Mouse (Mus musculus) forebrain, embryonic 14.5 days (tissue): ENCODE measurements at regions not wholly inside any gene's neighbourhood (a gene's known extent, or its start where the extent isn't known, plus 50 kb on each side); places are given as distances from the start of the nearest gene placed in this dataset.
A peak's percentile ranks its signal among the peaks of the same experiment; 100 is the strongest.

Source experiments
- ATAC-seq: fragments of 200-750 bp; cut with Nextera tagmentation; 2 replicates; pipeline ENCODE4 v1.8.0; 2017; ENCODE audit warnings: mild to moderate bottlenecking, moderate library complexity
- DNase-seq: peaks from one replicate; pipeline ENCODE4 v3.0.0-alpha.2; 2015; ENCODE audit warnings: low spot score
- H3K27ac ChIP-seq: fragments of 300-500 bp; sonication (generic); 2 replicates; pipeline ENCODE4 v1.5.1; 2014; ENCODE audit warnings: low read depth, mild to moderate bottlenecking, control low read depth, low read length, moderate library complexity
- H3K27me3 ChIP-seq: fragments of 300-500 bp; sonication (generic); replicated peaks from 2 replicates; pipeline ENCODE4 v1.6.1; 2014; ENCODE audit warnings: low read length, control low read depth, mixed read lengths; ENCODE audit not compliant: control insufficient read depth, insufficient read depth
- H3K36me3 ChIP-seq: fragments of 300-500 bp; sonication (generic); 2 replicates; pipeline ENCODE4 v1.6.1; 2014; ENCODE audit warnings: low read length, control low read depth; ENCODE audit not compliant: control insufficient read depth, insufficient read depth
- H3K4me1 ChIP-seq: fragments of 300-500 bp; sonication (generic); 2 replicates; pipeline ENCODE4 v1.6.1; 2014; ENCODE audit warnings: antibody characterized with exemption, low read length, control low read depth; ENCODE audit not compliant: control insufficient read depth, insufficient read depth
- H3K4me2 ChIP-seq: fragments of 300-500 bp; sonication (generic); 2 replicates; pipeline ENCODE4 v1.6.1; 2014; ENCODE audit warnings: mild to moderate bottlenecking, control low read depth, low read length
- H3K4me3 ChIP-seq: fragments of 300-500 bp; sonication (generic); 2 replicates; pipeline ENCODE4 v1.5.1; 2014; ENCODE audit warnings: low read depth, low read length, control low read depth
- H3K9ac ChIP-seq: fragments of 300-500 bp; sonication (generic); 2 replicates; pipeline ENCODE4 v1.6.1; 2014; ENCODE audit warnings: mild to moderate bottlenecking, low read length, control low read depth, moderate library complexity
- H3K9me3 ChIP-seq: fragments of 300-500 bp; sonication (generic); replicated peaks from 2 replicates; pipeline ENCODE4 v1.6.1; 2016; ENCODE audit warnings: low read length, control low read depth, mixed read lengths; ENCODE audit not compliant: control insufficient read depth
- WGBS: fragments of 180-500 bp; shearing (Covaris S2); extraction: QIAGEN DNeasy Blood & Tissue Kit; methylation state at CpG from one replicate; pipeline ENCODE4 v1.1.7; 2014; 5-methylcytosine and 5-hydroxymethylcytosine counted together

GRCm38 (mm10) chr14:98829958-98830633 lies 164.0 kb downstream of the Rpl36a-ps1 start:
- Histone ChIP-seq H3K4me2 (no peak overlapping the region), H3K27me3 (peaks cover 6% of the 10 kb centered on the region; the same call in 1 of the 2 replicates), H3K4me1 (peaks cover 6% of the 10 kb centered on the region; the same call in 1 of the 2 replicates), H3K27ac (no peak overlapping the region), H3K36me3 (no peaks in the 10 kb centered on the region), H3K9ac (no peak overlapping the region), H3K4me3 (no peak overlapping the region), H3K9me3 (no peaks in the 10 kb centered on the region)
- 34% methylated on average over 5 of the region's 5 CpGs for WGBS
- peak; percentile 46 for DNase-seq
- ATAC-seq, result 0 out of 2 replicates have a peak, but pooled peaks have one; percentile 11

GRCm38 (mm10) chr14:98827490-98827889 lies 166.6 kb downstream of the Rpl36a-ps1 start:
- Histone ChIP-seq H3K27me3 (peaks cover 6% of the 10 kb centered on the region; the same call in 1 of the 2 replicates), H3K9me3 (no peaks in the 10 kb centered on the region), H3K36me3 (no peaks in the 10 kb centered on the region), H3K4me2 (no peak overlapping the region), H3K9ac (no peak overlapping the region), H3K4me1 (no peaks in the 10 kb centered on the region), H3K4me3 (no peak overlapping the region), H3K27ac (no peak overlapping the region)
- 89% methylated on average over 2 of the region's 2 CpGs for WGBS
- no peak for ATAC-seq
- no peak for DNase-seq

- WGBS, result 35% methylated on average over 5 of the region's 5 CpGs
- Histone ChIP-seq H3K4me2 (no peak overlapping the region), H3K4me3 (no peak overlapping the region), H3K27me3 (no peaks in the 10 kb centered on the region), H3K9me3 (no peaks in the 10 kb centered on the region), H3K27ac (no peak overlapping the region), H3K36me3 (no peaks in the 10 kb centered on the region), H3K4me1 (peaks cover 7% of the 10 kb centered on the region), H3K9ac (no peak overlapping the region)
- ATAC-seq (no peak), DNase-seq (no peak)
These were observed 180.5 kb downstream of the Rpl36a-ps1 start for GRCm38 (mm10) chr14:98813657-98814056.

DNA sequence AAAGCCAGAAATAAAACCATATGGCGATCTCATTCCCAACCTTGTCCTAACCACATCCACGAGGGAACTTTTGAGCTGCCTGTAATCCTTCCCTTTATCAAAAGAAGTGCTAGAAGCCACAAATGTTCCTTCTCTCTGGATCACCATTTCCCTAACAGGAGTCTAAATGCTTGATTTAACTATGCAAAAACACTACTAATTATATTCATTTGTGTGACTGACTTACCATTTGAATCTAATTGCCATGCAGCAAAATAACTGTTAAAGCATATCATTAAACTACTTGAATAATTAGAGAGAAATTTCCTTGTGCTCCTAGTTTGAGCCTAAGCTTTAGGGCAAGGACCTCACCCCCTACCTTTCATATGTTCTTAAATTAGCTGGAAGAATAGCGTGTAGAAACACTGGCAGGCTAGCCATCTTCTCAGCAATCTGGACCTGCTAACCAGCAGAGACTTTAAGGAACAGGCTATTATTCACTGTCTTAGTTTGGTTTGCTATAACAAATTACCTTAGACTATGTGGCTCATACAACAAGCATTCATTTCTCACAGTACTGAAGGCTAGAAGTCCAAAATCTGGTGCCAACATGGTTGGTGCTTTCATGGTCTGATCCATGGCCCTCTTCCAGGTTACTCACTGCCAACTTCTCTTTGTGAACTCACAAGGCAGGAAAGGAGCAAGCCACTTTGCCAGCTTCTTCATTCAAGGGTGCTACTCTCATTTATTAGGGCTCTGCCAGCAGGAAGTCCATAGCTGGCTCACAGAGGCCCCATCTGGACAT lies 183.7 kb downstream of the Rpl36a-ps1 start:
- peak; percentile 91 for DNase-seq
- no peaks in the 10 kb centered on the region for H3K27me3 ChIP-seq
- H3K4me2 ChIP-seq, result no peak overlapping the region
- H3K9me3 ChIP-seq, result no peaks in the 10 kb centered on the region
- H3K4me1 ChIP-seq, result peaks cover 7% of the 10 kb centered on the region
- no peak overlapping the region for H3K4me3 ChIP-seq
- no peaks in the 10 kb centered on the region for H3K36me3 ChIP-seq
- H3K9ac ChIP-seq, result no peak overlapping the region
- ATAC-seq, result peak; percentile 88
- 31% methylated on average over 3 of the region's 3 CpGs for WGBS
- H3K27ac ChIP-seq, result no peak overlapping the region

DNA sequence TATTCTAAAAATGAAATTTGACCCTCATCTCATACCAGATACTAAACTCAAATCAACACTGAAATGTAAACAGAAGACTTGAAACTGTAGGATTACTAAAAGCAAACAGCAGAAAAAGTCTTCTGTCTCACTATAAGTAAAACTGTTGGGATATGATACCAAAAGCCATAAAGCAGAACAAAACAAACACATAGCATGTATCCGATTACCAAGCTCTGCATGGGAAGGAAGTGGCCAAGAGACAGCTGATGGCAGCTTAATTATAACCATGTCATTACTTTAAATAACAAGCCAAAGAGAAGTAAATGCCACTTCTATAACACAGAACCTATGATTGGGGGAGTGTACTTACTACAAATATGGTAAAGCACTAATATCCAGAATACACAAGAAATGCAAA lies 186.0 kb downstream of the Rpl36a-ps1 start:
- no peaks in the 10 kb centered on the region for H3K27me3 ChIP-seq
- no peak overlapping the region for H3K4me3 ChIP-seq
- no peaks in the 10 kb centered on the region for H3K9me3 ChIP-seq
- DNase-seq, result no peak
- H3K36me3 ChIP-seq, result no peaks in the 10 kb centered on the region
- no peak overlapping the region for H3K4me2 ChIP-seq
- peaks cover 7% of the 10 kb centered on the region for H3K4me1 ChIP-seq
- no peak overlapping the region for H3K27ac ChIP-seq
- 87% methylated on average over 1 of the region's 1 CpGs for WGBS
- ATAC-seq, result no peak
- H3K9ac ChIP-seq, result no peak overlapping the region

- no peak overlapping the region for H3K27ac ChIP-seq
- ATAC-seq (no peak), DNase-seq (no peak)
- 66% methylated on average over 6 of the region's 6 CpGs for WGBS
- no peak overlapping the region for H3K9ac ChIP-seq
- no peak overlapping the region for H3K4me2 ChIP-seq
- no peaks in the 10 kb centered on the region for H3K27me3 ChIP-seq
- no peaks in the 10 kb centered on the region for H3K9me3 ChIP-seq
- H3K36me3 ChIP-seq, result no peaks in the 10 kb centered on the region
- no peaks in the 10 kb centered on the region for H3K4me1 ChIP-seq
- H3K4me3 ChIP-seq, result no peak overlapping the region
These were observed 189.1 kb downstream of the Rpl36a-ps1 start for GRCm38 (mm10) chr14:98805066-98805465.

DNA sequence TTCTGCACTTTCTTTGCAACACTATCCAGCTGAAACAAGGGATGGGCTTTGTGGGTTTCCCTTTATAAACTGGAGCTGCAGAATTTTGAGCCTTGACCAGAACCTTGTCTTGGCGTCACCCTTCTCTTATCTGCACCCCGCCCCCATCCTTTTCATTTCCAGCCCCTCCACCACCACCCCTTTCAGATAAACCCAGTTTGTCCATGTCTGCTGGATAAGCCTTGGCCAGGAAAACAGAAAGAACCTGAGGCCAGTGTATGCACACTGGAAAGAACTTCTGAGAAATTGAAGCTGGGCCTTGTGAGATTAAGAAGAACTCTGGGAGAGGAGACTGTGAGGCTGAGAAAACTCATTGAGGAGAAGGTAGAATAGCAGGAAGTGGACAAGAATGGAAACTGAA lies 192.8 kb downstream of the Rpl36a-ps1 start:
- DNase-seq (no peak), ATAC-seq (no peak)
- Histone ChIP-seq H3K9me3 (no peaks in the 10 kb centered on the region), H3K27me3 (no peaks in the 10 kb centered on the region), H3K27ac (no peak overlapping the region), H3K9ac (no peak overlapping the region), H3K4me1 (no peaks in the 10 kb centered on the region), H3K4me2 (no peak overlapping the region), H3K4me3 (no peak overlapping the region), H3K36me3 (no peaks in the 10 kb centered on the region)
- WGBS, result 81% methylated on average over 2 of the region's 2 CpGs

GRCm38 (mm10) chr14:98791970-98792369 lies 202.1 kb downstream of the Rpl36a-ps1 start:
- Histone ChIP-seq H3K27ac (no peak overlapping the region), H3K36me3 (no peaks in the 10 kb centered on the region), H3K4me3 (no peak overlapping the region), H3K27me3 (no peaks in the 10 kb centered on the region), H3K9ac (no peak overlapping the region), H3K4me1 (no peaks in the 10 kb centered on the region), H3K9me3 (no peaks in the 10 kb centered on the region), H3K4me2 (no peak overlapping the region)
- DNase-seq, result no peak
- 14% methylated on average over 4 of the region's 4 CpGs for WGBS
- no peak for ATAC-seq
